Mouse (Mus musculus): ENCODE measurements around the gene Col15a1. TPM values are rescaled to one million over a fixed set of nuclear protein-coding genes. Genes with fewer than 3 reads are reported as not detected.

The Col15a1 gene
- polyA plus RNA-seq (2014; fragmentation: Illumina TruSeq; extraction: RNeasy Lipid Tissue Mini Kit (QIAGEN cat#74804); ENCODE audit: low read depth, low replicate concordance), result 5.1 TPM

DNA sequence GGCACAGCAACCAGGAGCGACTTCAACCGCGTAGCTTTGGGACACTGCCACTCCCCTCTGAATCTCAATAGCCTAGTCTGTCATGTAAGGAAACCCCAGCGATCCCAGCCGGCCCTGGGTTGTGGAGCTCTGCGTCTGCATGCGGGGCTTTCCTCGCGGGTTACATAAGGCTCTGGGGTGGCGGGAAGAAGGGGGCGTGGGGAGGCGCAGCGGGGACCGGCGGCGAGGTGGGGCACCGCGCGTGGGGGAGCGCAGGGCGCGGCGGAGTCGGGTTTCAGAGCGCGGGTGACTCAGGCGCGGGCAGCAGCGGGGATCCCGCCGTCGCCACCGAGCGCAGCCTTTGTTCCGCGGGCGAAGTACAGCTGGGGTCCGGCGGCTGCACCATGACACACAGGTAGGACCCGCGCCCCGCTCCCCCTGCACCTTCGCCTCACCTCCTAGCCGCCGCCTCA lies at the start of gene Col15a1:
Gene Col15a1 (plus strand): TSS at position 193 of the 452 bp plus-strand sequence.

GRCm38 (mm10) chr4:47352803-47353388 lies 144.9 kb downstream of the Col15a1 start, which contains the start of gene Tgfbr1:
Gene Tgfbr1, plus strand, starts transcription at chr4:47353222.

Other genes starting within 250 kb of the Col15a1 start
- 3.2 TPM for gene Gabbr2, start 216.3 kb upstream of the Col15a1 start, polyA plus RNA-seq (2014; fragmentation: Illumina TruSeq; extraction: RNeasy Lipid Tissue Mini Kit (QIAGEN cat#74804); ENCODE audit: low read depth, low replicate concordance)
- gene Anks6, start 150.7 kb upstream of the Col15a1 start, polyA plus RNA-seq (2014; fragmentation: Illumina TruSeq; extraction: RNeasy Lipid Tissue Mini Kit (QIAGEN cat#74804); ENCODE audit: low read depth, low replicate concordance), result not detected
- not detected for gene Galnt12, start 116.3 kb upstream of the Col15a1 start, polyA plus RNA-seq (2014; fragmentation: Illumina TruSeq; extraction: RNeasy Lipid Tissue Mini Kit (QIAGEN cat#74804); ENCODE audit: low read depth, low replicate concordance)
- gene Tgfbr1, start 145.1 kb downstream of the Col15a1 start, polyA plus RNA-seq (2014; fragmentation: Illumina TruSeq; extraction: RNeasy Lipid Tissue Mini Kit (QIAGEN cat#74804); ENCODE audit: low read depth, low replicate concordance), result 23.1 TPM